Mouse (Mus musculus): ENCODE measurements at regions not wholly inside any gene's neighbourhood (a gene's known extent, or its start where the extent isn't known, plus 50 kb on each side); places are given as distances from the start of the nearest gene placed in this dataset.

- no peak for TF ChIP-seq POLR2A (IDR thresholded peaks at IDR 0.05; ENCODE audit: extremely low read depth, insufficient read depth, low read length)
- no peak for TF ChIP-seq CTCF (IDR thresholded peaks at IDR 0.05; ENCODE audit: extremely low read depth, insufficient read depth, low read length)
Measured at GRCm38 (mm10) chr13:99827573-99827972, 73.3 kb downstream of the Cartpt start.

All from cortical plate, adult 2 months (tissue).